ENCODE assay signal across 18 mouse cellular contexts in the genomic region with DNA sequence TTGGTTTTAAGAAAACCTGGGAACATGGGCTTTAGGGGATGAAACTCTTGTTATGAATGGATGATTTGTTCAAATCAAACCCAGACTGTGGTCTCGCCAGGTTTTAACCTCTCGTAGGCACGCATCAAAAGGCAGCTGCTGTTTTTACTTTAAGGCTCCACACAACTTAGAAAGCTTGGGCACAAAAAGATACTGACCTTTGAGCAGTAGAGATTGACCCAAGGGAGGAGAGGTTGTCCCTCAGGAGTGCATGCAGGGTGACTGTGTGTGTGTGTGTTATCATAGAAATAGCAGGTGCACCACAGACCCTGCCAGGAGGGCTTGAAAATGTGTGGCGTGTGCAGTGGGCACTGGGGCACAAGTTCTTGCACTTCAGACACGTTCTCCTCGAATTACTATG.
DNase-seq lines count a peak whose midpoint lies in the region; ATAC-seq lines count a peak whose summit lies in the region.
"Had no signal": no experiment of that assay in that cellular context is flagged by ENCODE, and none has a peak within 500 bp of the region (broad histone marks: within the 10 kb centered on the region; RNA-seq: fewer than 3 reads in every experiment).

No protein-coding gene starts in this region.

- H3K9ac ChIP-seq in kidney, embryonic 15.5 days = no peak overlapping the region
- H3K9ac ChIP-seq in kidney, embryonic 14.5 days (ENCODE audit: low read depth, low read length) = no peak overlapping the region; the same call in 1 of the 2 replicates
- no peak overlapping the region for H3K9ac ChIP-seq in neural tube, embryonic 14.5 days (replicated peaks; ENCODE audit: low read depth, low read length)
- H3K9ac ChIP-seq: forebrain, embryonic 15.5 days; heart, embryonic 12.5 days; liver, embryonic 13.5 days had no signal

- H3K4me1 ChIP-seq in kidney, embryonic 15.5 days = peaks cover 67% of the 10 kb centered on the region
- peaks cover 34% of the 10 kb centered on the region for H3K4me1 ChIP-seq in kidney, embryonic 14.5 days (ENCODE audit: control insufficient read depth, insufficient read depth, low read length)
- peaks cover 29% of the 10 kb centered on the region for H3K4me1 ChIP-seq in neural tube, embryonic 14.5 days (ENCODE audit: control insufficient read depth, insufficient read depth, low read length)
- H3K4me1 ChIP-seq: liver, embryonic 13.5 days had no signal

- no peaks in the 10 kb centered on the region for H3K27me3 ChIP-seq in kidney, embryonic 15.5 days
- H3K27me3 ChIP-seq in kidney, embryonic 14.5 days (ENCODE audit: control insufficient read depth, insufficient read depth, low read length) = no peaks in the 10 kb centered on the region
- H3K27me3 ChIP-seq in neural tube, embryonic 14.5 days (ENCODE audit: control insufficient read depth, insufficient read depth, low read length) = no peaks in the 10 kb centered on the region
- H3K27me3 ChIP-seq: forebrain, embryonic 15.5 days; heart, embryonic 12.5 days; liver, embryonic 13.5 days had no signal

- no peak overlapping the region for H3K4me2 ChIP-seq in kidney, embryonic 15.5 days
- no peak overlapping the region for H3K4me2 ChIP-seq in kidney, embryonic 14.5 days (replicated peaks; ENCODE audit: low read depth, low read length)
- H3K4me2 ChIP-seq in neural tube, embryonic 14.5 days (ENCODE audit: low read depth, low read length) = no peak overlapping the region
- H3K4me2 ChIP-seq: forebrain, embryonic 15.5 days; heart, embryonic 12.5 days; liver, embryonic 13.5 days had no signal

- no peaks in the 10 kb centered on the region for H3K9me3 ChIP-seq in kidney, embryonic 15.5 days (replicated peaks)
- no peaks in the 10 kb centered on the region for H3K9me3 ChIP-seq in kidney, embryonic 14.5 days (ENCODE audit: control insufficient read depth, low read length)
- H3K9me3 ChIP-seq in neural tube, embryonic 14.5 days (ENCODE audit: control insufficient read depth, low read length) = no peaks in the 10 kb centered on the region
- H3K9me3 ChIP-seq: forebrain, embryonic 15.5 days; heart, embryonic 12.5 days; liver, embryonic 13.5 days had no signal

- peak overlapping the region; percentile 25 for H3K27ac ChIP-seq in kidney, embryonic 15.5 days
- H3K27ac ChIP-seq in kidney, embryonic 14.5 days (ENCODE audit: low read depth, low read length) = no peak overlapping the region
- peak overlapping the region; percentile 16; the same call in 1 of the 2 replicates for H3K27ac ChIP-seq in neural tube, embryonic 14.5 days (ENCODE audit: low read depth, low read length)
- H3K27ac ChIP-seq: forebrain, embryonic 15.5 days; liver, embryonic 13.5 days had no signal

- H3K4me3 ChIP-seq in kidney, embryonic 15.5 days (replicated peaks) = no peak overlapping the region
- no peak overlapping the region for H3K4me3 ChIP-seq in kidney, embryonic 14.5 days (ENCODE audit: low read length)
- no peak overlapping the region for H3K4me3 ChIP-seq in neural tube, embryonic 14.5 days (ENCODE audit: low read depth, low read length)
- H3K4me3 ChIP-seq: erythroblast, embryonic 14.5 days; forebrain, embryonic 15.5 days; heart, embryonic 12.5 days; liver, embryonic 13.5 days had no signal

- peaks cover 15% of the 10 kb centered on the region for H3K36me3 ChIP-seq in kidney, embryonic 15.5 days
- no peaks in the 10 kb centered on the region for H3K36me3 ChIP-seq in kidney, embryonic 14.5 days (ENCODE audit: control insufficient read depth, insufficient read depth, low read length)
- H3K36me3 ChIP-seq in neural tube, embryonic 14.5 days (ENCODE audit: control insufficient read depth, insufficient read depth, low read length) = no peaks in the 10 kb centered on the region
- H3K36me3 ChIP-seq: forebrain, embryonic 15.5 days; heart, embryonic 12.5 days; liver, embryonic 13.5 days had no signal

- WGBS in kidney, embryonic 15.5 days = 75% methylated on average over 6 of the region's 6 CpGs
- WGBS in kidney, embryonic 14.5 days = 68% methylated on average over 6 of the region's 6 CpGs
- WGBS in neural tube, embryonic 14.5 days = 79% methylated on average over 6 of the region's 6 CpGs

- 0 out of 2 replicates have a peak, but pooled peaks have one; percentile 12 for ATAC-seq in kidney, embryonic 15.5 days (replicated peaks; ENCODE audit: low FRiP score)
- no peak for ATAC-seq in kidney, embryonic 14.5 days (ENCODE audit: low FRiP score, low TSS enrichment)
- ATAC-seq in neural tube, embryonic 14.5 days (ENCODE audit: low read depth) = no peak
- ATAC-seq: forebrain, embryonic 15.5 days; intestine, postnatal 0 days had no signal

- peak; percentile 2 for DNase-seq in thymus, postnatal 4 days
- no peak for DNase-seq in thymus, postnatal 25 days
- peak; percentile 8 to 34 for DNase-seq in kidney, postnatal 25 days
- no peak for DNase-seq in right cerebral cortex, adult 2 months (ENCODE audit: low spot score in 2 of 2)
- no peak for DNase-seq in urinary bladder, adult 18-20 months (ENCODE audit: low spot score in 2 of 2)
- DNase-seq: adrenal gland, postnatal 25 days; cerebellum, adult 2 months; heart, postnatal 36 days; layer of hippocampus, adult 9-11 months; liver, embryonic 13.5 days; spleen, adult 18-20 months had no signal

Comparison
In these comparisons a context has a peak if more than half of its experiments do, and no peak if none do; other contexts are left out.
1. DNase-seq: peak in thymus, postnatal 4 days (single experiment) and kidney, postnatal 25 days (2 of 2); none in thymus, postnatal 25 days (single experiment), right cerebral cortex, adult 2 months (0 of 2) and urinary bladder, adult 18-20 months (0 of 2).